7 mouse cellular contexts compared by ENCODE assay signal in the genomic region with DNA sequence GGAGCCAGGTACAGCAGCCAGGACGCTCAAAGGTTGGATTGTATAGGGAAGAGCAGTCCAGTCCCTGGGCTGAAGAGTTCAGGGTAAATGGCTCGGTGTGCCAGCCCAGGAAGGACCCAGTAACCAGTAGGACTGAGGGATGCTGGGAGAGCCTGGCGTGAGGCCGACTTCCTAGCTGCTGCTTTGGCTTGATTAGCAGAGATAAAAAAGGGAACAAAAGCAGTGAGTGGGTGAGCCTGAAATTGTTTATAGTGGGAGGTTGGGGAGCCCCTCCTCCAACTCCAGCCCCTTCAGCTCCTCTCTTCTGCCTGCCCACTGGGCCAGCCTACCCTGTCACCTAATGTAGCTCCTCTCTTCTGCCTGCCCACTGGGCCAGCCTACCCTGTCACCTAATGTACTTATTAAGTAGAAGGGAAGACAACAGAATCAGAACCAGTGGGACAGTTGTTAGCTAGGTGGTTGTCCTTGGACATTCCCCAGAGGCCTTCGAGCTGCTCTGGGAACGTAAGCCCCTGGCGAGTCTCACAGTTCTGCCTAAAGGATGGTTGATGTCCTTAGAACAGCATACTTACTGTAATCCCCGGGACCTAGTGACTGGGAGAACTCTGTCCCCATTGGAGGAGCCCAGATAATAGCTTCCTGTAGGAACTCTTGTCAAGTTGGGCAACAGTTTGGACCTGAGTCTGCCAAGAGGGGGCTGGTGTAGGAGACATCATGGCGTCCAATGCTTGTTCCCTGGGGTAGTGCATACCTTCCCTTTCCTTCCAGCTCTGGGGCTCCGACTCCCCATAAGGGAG. TPM values are rescaled to one million over a fixed set of nuclear protein-coding genes. Genes with fewer than 3 reads are reported as not detected.
A peak's percentile ranks its signal among the peaks of the same experiment; 100 is the strongest.
DNase-seq lines count a peak whose midpoint lies in the region; ATAC-seq lines count a peak whose summit lies in the region.

No protein-coding gene starts in this region.

- H3K27me3 ChIP-seq in forebrain, embryonic 16.5 days (replicated peaks; ENCODE audit: control insufficient read depth, insufficient read depth, low read length), result no peaks in the 10 kb centered on the region

- H3K36me3 ChIP-seq in forebrain, embryonic 16.5 days (ENCODE audit: control insufficient read depth, insufficient read depth), result peaks cover 13% of the 10 kb centered on the region

- H3K9ac ChIP-seq in forebrain, embryonic 16.5 days (replicated peaks; ENCODE audit: low read depth, low read length), result no peak overlapping the region

- H3K4me2 ChIP-seq in forebrain, embryonic 16.5 days (ENCODE audit: low read length), result no peak overlapping the region

- intact Hi-C loops in left cerebral cortex, postnatal 10 days (cut with DNase I), result no loop called here

- H3K4me3 ChIP-seq in forebrain, embryonic 16.5 days (replicated peaks; ENCODE audit: low read length), result no peak overlapping the region

- H3K27ac ChIP-seq in forebrain, embryonic 16.5 days (ENCODE audit: low read length), result peak overlapping the region; percentile 89

- peak; percentile 29 to 49 for DNase-seq in left cerebral cortex, postnatal 10 days (ENCODE audit: extremely low spot score in 1 of 2, low spot score in 2 of 2)
- no peak for DNase-seq in left cerebral cortex, adult 11 months (ENCODE audit: low spot score)
- peak; percentile 22 to 59 for DNase-seq in layer of hippocampus, postnatal 25 days (ENCODE audit: extremely low spot score in 1 of 2, low spot score in 1 of 2)
- DNase-seq in right cerebral cortex, postnatal 25 days, result peak; percentile 25
- no peak for DNase-seq in c-Kit-positive CD71-positive TER-119-positive erythroid progenitor cells, embryonic 14.5 days (ENCODE audit: low spot score)

- H3K4me1 ChIP-seq in forebrain, embryonic 16.5 days (replicated peaks; ENCODE audit: control insufficient read depth, insufficient read depth, low read length), result peaks cover 17% of the 10 kb centered on the region

- ATAC-seq in forebrain, embryonic 16.5 days, result no peak
- ATAC-seq in erythroid progenitor cell, adult 5-6 weeks (replicated peaks; ENCODE audit: low FRiP score, poor library complexity, severe bottlenecking), result no peak

- no peaks in the 10 kb centered on the region for H3K9me3 ChIP-seq in forebrain, embryonic 16.5 days (ENCODE audit: control insufficient read depth, low read length)

- 74% methylated on average over 10 of the region's 10 CpGs for WGBS in forebrain, embryonic 16.5 days

RNA-seq across cellular contexts. Expression of a gene that starts 37.8 kb away (rescaled TPM):
- 10 to 100 TPM; 69.1 to 79.7 TPM for total RNA-seq in left cerebral cortex, postnatal 10 days (2021)
- 103 and 109 TPM in 2 replicates for polyA plus RNA-seq in forebrain, embryonic 16.5 days (2015; fragmentation: Nextera tagmentation; extraction: Ambion mirVana)
- total RNA-seq in layer of hippocampus, postnatal 25 days (2021), result 10 to 100 TPM; 62.8 to 68.5 TPM
- total RNA-seq in erythroid progenitor cell, adult 5-6 weeks (2015; ENCODE audit: low replicate concordance), result 21.3 and 61.6 TPM in 2 replicates
- total RNA-seq in erythroid progenitor cell, adult 5-6 weeks (2017; ENCODE audit: low replicate concordance), result 42.4 and 42.9 TPM in 2 replicates

Comparison
In these comparisons a context has a peak if more than half of its experiments do, and no peak if none do; other contexts are left out.
1. DNase-seq: peak in left cerebral cortex, postnatal 10 days (2 of 2), layer of hippocampus, postnatal 25 days (2 of 2) and right cerebral cortex, postnatal 25 days (single experiment); none in left cerebral cortex, adult 11 months (single experiment) and c-Kit-positive CD71-positive TER-119-positive erythroid progenitor cells, embryonic 14.5 days (single experiment).